Mouse (Mus musculus) E14TG2a.4 (cell line): ENCODE measurements around the gene Moxd1.

Experiments
- CTCF ChIP-seq: conservative IDR thresholded peaks from 2 replicates; pipeline ENCODE4 v1.5.1; 2014; ENCODE audit warnings: low read length
- NANOG ChIP-seq: IDR thresholded peaks from 2 replicates; pipeline ENCODE4 v1.6.1; 2014; ENCODE audit warnings: borderline replicate concordance, low read length, mixed read lengths

- TF ChIP-seq CTCF (no peak), NANOG (no peak)
These were observed 5.6 kb upstream of the Moxd1 start for GRCm38 (mm10) chr10:24217558-24218268.
